Mouse (Mus musculus) hindbrain, postnatal 0 days (tissue): ENCODE measurements around the gene Tmem30c. TPM values are rescaled to one million over a fixed set of nuclear protein-coding genes. Genes with fewer than 3 reads are reported as not detected.

Experiments used
- ATAC-seq: fragments of 200-750 bp; cut with Nextera tagmentation; 2 replicates; pipeline ENCODE4 v1.8.0; 2017; ENCODE audit warnings: mild to moderate bottlenecking, moderate TSS enrichment, moderate library complexity
- DNase-seq: peaks from one replicate; pipeline ENCODE4 v3.0.0-alpha.2; 2015; ENCODE audit warnings: low spot score
- H3K27ac ChIP-seq: fragments of 300-500 bp; sonication (generic); 2 replicates; pipeline ENCODE4 v1.5.1; 2014; ENCODE audit warnings: mild to moderate bottlenecking
- H3K27me3 ChIP-seq: fragments of 300-500 bp; sonication (generic); 2 replicates; pipeline ENCODE4 v1.6.1; 2014; ENCODE audit warnings: low read length, mixed read lengths; ENCODE audit not compliant: insufficient read depth
- H3K36me3 ChIP-seq: fragments of 300-500 bp; sonication (generic); 2 replicates; pipeline ENCODE4 v1.6.1; 2014; ENCODE audit warnings: low read length, mixed read lengths; ENCODE audit not compliant: insufficient read depth
- H3K4me1 ChIP-seq: fragments of 300-500 bp; sonication (generic); 2 replicates; pipeline ENCODE4 v1.6.1; 2014; ENCODE audit warnings: antibody characterized with exemption, low read length, mixed read lengths; ENCODE audit not compliant: insufficient read depth
- H3K4me2 ChIP-seq: fragments of 300-500 bp; sonication (generic); 2 replicates; pipeline ENCODE4 v1.6.1; 2014; ENCODE audit warnings: low read depth, mild to moderate bottlenecking, low read length, moderate library complexity, mixed read lengths
- H3K4me3 ChIP-seq: fragments of 300-500 bp; sonication (generic); 2 replicates; pipeline ENCODE4 v1.5.1; 2014; ENCODE audit warnings: low read length
- H3K9ac ChIP-seq: fragments of 300-500 bp; sonication (generic); replicated peaks from 2 replicates; pipeline ENCODE4 v1.6.1; 2014; ENCODE audit warnings: mild to moderate bottlenecking, low read length, moderate library complexity, mixed read lengths
- H3K9me3 ChIP-seq: fragments of 300-500 bp; sonication (generic); 2 replicates; pipeline ENCODE4 v1.6.1; 2016; ENCODE audit warnings: low read length, mixed read lengths
- CTCF ChIP-seq: IDR thresholded peaks from 2 replicates; pipeline ENCODE4 v1.5.1; 2016; ENCODE audit warnings: antibody characterized with exemption, control low read depth, low read depth
- WGBS: fragments of 180-500 bp; shearing (Covaris S2); extraction: QIAGEN DNeasy Blood & Tissue Kit; methylation state at CpG from one replicate; pipeline ENCODE4 v1.1.7; 2014; 5-methylcytosine and 5-hydroxymethylcytosine counted together
- polyA plus RNA-seq: library from polyadenylated mRNA; unstranded; fragments of >200 nt; fragmentation: Nextera tagmentation; extraction: Ambion mirVana; gene quantifications from 2 replicates; pipeline ENCODE4 v1.2.1, GENCODE M21; 2015
- total RNA-seq: library from RNA; depleted of rRNA; stranded (reverse); fragments of >200 nt; gene quantifications from 2 replicates; pipeline ENCODE4 v1.2.3, GENCODE M21; 2014

The Tmem30c gene
- total and polyA plus RNA-seq, 2 experiments from 2014 or later, result 0.14 to 0.73 TPM

DNA sequence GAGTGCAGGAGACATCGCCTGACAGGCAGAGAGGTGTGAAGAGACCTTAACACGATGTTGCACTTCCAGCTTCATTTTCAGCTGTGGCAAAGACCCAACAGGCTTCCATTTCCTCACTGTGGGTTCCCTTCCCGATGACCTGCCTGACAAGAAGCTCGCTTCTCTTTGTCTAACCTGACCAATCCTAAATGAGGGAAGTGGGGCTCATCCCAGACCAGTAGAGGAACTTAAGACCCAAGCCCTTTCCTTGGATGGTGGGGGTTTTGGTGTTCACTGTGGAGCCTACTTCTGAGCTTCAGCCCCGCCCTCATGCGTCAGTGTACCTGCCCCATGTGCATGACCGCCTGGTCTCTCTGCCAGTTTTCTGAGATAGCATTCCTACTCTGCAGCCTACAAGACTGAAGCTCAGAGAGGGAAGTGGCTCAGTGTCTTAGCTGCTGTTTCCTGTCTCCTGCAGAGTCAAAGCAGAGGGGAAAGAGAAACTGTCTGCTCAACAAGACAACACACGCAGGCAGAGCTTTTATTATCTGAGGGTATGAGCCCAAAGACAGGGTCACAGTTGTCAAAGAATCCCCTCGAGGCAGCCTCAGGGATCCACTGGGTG lies 8.9 kb upstream of the Tmem30c start:
- H3K36me3 ChIP-seq, result no peaks in the 10 kb centered on the region
- DNase-seq (no peak), ATAC-seq (0 out of 2 replicates have a peak, but pooled peaks have one; percentile 43)
- no peak overlapping the region for H3K4me3 ChIP-seq
- H3K9ac ChIP-seq, result no peak overlapping the region
- no peaks in the 10 kb centered on the region for H3K9me3 ChIP-seq
- no peaks in the 10 kb centered on the region for H3K27me3 ChIP-seq
- no peaks in the 10 kb centered on the region for H3K4me1 ChIP-seq
- WGBS, result 78% methylated on average over 9 of the region's 9 CpGs
- no peak overlapping the region for H3K4me2 ChIP-seq
- no peak overlapping the region for H3K27ac ChIP-seq
- TF ChIP-seq CTCF, result no peak

GRCm38 (mm10) chr16:57295216-57295934 lies 2.7 kb upstream of the Tmem30c start:
- ATAC-seq (no peak), DNase-seq (no peak)
- Histone ChIP-seq H3K27ac (no peak overlapping the region), H3K27me3 (no peaks in the 10 kb centered on the region), H3K36me3 (no peaks in the 10 kb centered on the region), H3K4me3 (no peak overlapping the region), H3K9me3 (no peaks in the 10 kb centered on the region), H3K4me2 (no peak overlapping the region), H3K9ac (no peak overlapping the region), H3K4me1 (no peaks in the 10 kb centered on the region)
- WGBS, result 89% methylated on average over 10 of the region's 10 CpGs
- no peak for TF ChIP-seq CTCF

DNA sequence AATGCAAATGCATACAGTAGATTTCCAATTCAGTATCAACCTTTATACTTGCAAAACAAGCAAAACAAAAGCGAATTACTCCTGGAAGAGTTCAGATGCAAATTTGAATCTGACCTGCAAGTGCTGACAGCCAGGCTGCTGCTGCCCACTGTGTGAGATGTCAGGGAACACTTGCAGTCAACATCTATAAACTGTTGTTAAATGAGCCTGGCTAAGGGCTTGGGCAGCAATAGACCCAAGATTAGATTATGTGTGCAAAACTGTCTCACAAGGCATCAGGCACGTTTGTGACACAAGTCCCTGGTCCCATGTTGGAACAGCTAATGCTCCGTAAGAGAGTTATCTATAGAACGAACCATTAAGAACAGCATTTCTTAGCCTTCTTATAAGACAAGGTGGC lies 369 bp downstream of the Tmem30c start:
- WGBS, result 62% methylated on average over 4 of the region's 4 CpGs
- TF ChIP-seq CTCF, result no peak
- Histone ChIP-seq H3K9ac (no peak overlapping the region), H3K4me1 (no peaks in the 10 kb centered on the region), H3K9me3 (no peaks in the 10 kb centered on the region), H3K36me3 (no peaks in the 10 kb centered on the region), H3K27me3 (no peaks in the 10 kb centered on the region), H3K4me2 (no peak overlapping the region), H3K27ac (no peak overlapping the region), H3K4me3 (no peak overlapping the region)
- DNase-seq, result no peak
- ATAC-seq, result no peak

DNA sequence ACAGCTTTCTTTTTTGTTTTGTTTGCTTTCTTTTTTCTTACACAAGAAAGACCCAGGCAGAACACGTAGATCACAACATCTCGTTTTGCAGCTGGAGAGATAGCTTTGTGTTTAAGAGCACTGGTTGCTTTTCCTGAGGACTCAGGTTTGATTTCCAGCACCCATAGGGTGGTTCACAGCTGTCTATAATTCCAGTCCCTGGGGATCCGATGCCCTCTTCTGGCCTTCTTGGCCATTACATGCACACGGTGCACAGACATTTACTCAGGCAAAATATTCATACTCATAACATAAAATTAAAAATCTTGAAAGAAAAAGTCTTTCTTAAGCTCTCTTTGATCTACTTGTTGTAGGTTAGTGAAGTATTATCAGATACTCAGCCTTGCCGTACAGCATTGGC lies 969 bp downstream of the Tmem30c start:
- Histone ChIP-seq H3K27ac (no peak overlapping the region), H3K9me3 (no peaks in the 10 kb centered on the region), H3K4me2 (no peak overlapping the region), H3K9ac (no peak overlapping the region), H3K4me3 (no peak overlapping the region), H3K4me1 (no peaks in the 10 kb centered on the region), H3K36me3 (no peaks in the 10 kb centered on the region), H3K27me3 (no peaks in the 10 kb centered on the region)
- TF ChIP-seq CTCF, result no peak
- WGBS, result 92% methylated on average over 5 of the region's 5 CpGs
- DNase-seq (no peak), ATAC-seq (no peak)

GRCm38 (mm10) chr16:57281417-57281816 lies 11.2 kb downstream of the Tmem30c start:
- no peaks in the 10 kb centered on the region for H3K27me3 ChIP-seq
- H3K36me3 ChIP-seq, result no peaks in the 10 kb centered on the region
- no peak overlapping the region for H3K4me2 ChIP-seq
- no peak overlapping the region for H3K4me3 ChIP-seq
- no peak overlapping the region for H3K9ac ChIP-seq
- DNase-seq (no peak), ATAC-seq (no peak)
- 76% methylated on average over 8 of the region's 8 CpGs for WGBS
- no peaks in the 10 kb centered on the region for H3K9me3 ChIP-seq
- H3K27ac ChIP-seq, result no peak overlapping the region
- no peak for TF ChIP-seq CTCF
- H3K4me1 ChIP-seq, result no peaks in the 10 kb centered on the region

DNA sequence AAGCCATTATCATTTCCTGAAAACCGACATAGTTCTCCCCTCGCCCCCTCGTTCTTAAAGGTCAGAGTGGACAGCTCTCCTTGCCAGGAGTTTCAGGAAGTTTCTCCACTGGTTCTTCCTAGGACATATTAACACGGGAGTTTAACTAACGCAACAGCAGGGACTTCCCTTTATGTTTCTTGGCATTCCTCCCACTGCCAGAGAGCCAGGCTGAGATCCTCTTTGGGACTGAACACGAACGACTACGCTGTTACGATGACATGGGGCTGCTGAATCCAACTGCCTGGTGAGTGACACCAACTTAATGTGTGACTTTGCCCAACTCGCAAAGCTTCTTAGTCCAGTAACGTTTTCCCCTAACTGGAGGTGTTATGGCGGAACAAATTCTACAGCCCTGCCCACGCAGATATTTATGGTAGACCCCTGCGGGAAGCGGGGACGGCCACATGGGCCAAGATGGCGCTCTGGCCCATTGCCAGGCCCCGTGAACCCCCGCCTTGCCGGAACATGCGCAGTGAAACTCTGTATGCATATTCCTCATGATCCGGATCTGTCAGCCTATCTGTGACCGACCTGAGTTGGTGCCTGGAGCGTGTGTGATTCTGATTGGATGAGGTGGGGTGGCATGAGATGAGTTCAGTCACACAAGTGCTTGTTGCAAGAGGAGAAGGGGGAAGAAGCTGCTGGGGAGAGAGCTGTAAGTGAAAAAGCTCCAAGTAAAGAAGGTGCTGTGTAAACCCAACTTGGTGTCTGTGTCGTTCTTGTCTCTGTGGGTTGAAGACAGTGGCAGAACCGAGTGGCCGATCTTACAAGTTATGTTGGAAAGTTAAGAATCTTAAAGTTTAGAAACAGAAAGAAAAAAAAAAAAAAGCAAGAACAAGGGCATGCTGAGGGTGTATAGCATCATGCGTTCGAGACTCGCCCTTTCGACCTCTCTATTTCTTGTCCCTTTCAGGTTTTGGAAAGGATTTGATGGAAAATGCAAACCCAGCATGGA lies 12.1 kb downstream of the Tmem30c start:
- WGBS, result 83% methylated on average over 31 of the region's 31 CpGs
- no peak overlapping the region for H3K4me3 ChIP-seq
- no peaks in the 10 kb centered on the region for H3K4me1 ChIP-seq
- H3K27me3 ChIP-seq, result no peaks in the 10 kb centered on the region
- no peaks in the 10 kb centered on the region for H3K36me3 ChIP-seq
- ATAC-seq, result no peak
- no peak for TF ChIP-seq CTCF
- no peak for DNase-seq
- H3K4me2 ChIP-seq, result no peak overlapping the region
- H3K27ac ChIP-seq, result no peak overlapping the region
- H3K9ac ChIP-seq, result no peak overlapping the region
- H3K9me3 ChIP-seq, result no peaks in the 10 kb centered on the region
